ENCODE assay signal across 7 mouse cellular contexts in the genomic region with DNA sequence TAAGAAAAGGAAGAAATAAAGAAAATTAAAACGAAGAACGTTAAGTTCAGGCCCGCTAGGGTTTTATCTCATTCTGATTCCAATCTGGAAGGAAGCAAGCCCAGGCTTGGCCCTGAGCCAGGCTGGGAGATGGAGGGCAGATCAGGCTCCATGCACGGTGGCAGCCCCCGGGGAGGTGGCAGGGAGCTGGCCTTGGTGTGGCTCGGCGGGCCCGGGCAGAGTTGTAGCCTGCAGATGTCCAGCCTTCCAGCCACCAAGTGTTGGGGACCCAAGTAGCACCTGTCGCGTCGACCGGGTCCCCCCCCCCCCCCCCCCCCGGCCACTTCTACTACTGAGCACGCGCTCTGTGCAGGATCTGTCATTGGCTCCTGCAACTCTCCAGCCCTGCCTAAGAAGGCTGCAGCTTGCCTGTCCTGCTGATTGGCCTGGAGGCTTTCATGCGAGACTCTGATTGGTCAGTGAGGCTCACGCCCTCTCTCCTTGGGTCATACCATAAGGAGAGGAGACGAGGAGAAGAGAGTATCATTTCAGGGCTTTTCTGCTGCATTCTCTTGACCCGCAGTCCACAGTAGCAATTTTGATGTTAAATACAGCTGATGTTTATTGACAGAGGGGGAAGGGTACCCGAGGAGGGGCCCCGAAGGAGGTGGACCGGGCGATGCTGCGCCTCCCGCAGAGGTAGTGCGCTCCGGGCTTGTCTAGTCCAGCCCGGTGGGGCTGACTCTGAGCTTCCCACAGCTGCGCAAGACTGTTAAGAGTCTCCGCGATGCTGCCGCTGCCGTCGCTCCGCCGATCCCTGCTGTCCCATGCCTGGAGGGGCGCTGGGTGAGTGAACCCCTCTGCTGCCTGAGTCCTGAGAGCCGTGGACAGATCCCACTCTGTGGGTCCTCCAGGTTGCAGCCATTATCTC. TPM values are rescaled to one million over a fixed set of nuclear protein-coding genes. Genes with fewer than 3 reads are reported as not detected.
DNase-seq lines count a peak whose midpoint lies in the region; ATAC-seq lines count a peak whose summit lies in the region.

TSS of gene Aldh4a1 (plus strand) at position 494 of the 910 bp plus-strand sequence.

- 0% methylated on average over 33 of the region's 38 CpGs for WGBS in intestine, embryonic 16.5 days
- whole genome bisulfite sequencing in midbrain, embryonic 11.5 days, result under 1% methylated on average over 33 of the region's 38 CpGs

- peak within 1 kb of the TSS; percentile 73 for H3K27ac ChIP-seq in intestine, embryonic 16.5 days (ENCODE audit: low read length)
- H3K27ac ChIP-seq in midbrain, embryonic 11.5 days (ENCODE audit: low read depth, low read length), result peak within 1 kb of the TSS; percentile 72

- peaks cover 11% of the 10 kb centered on the region for H3K27me3 ChIP-seq in intestine, embryonic 16.5 days (replicated peaks; ENCODE audit: control insufficient read depth, insufficient read depth, low read length)
- H3K27me3 ChIP-seq in midbrain, embryonic 11.5 days (ENCODE audit: control insufficient read depth, insufficient read depth, low read length), result no peaks in the 10 kb centered on the region

- H3K4me3 ChIP-seq in intestine, embryonic 16.5 days (ENCODE audit: low read length), result peak within 1 kb of the TSS; percentile 64
- H3K4me3 ChIP-seq in midbrain, embryonic 11.5 days (ENCODE audit: low read depth, low read length), result peak within 1 kb of the TSS; percentile 72

- intact Hi-C loops in left cerebral cortex, postnatal 36 days (cut with DNase I), result no loop called here

- no peaks in the 10 kb centered on the region for H3K9me3 ChIP-seq in intestine, embryonic 16.5 days (ENCODE audit: control insufficient read depth, low read length)
- no peaks in the 10 kb centered on the region for H3K9me3 ChIP-seq in midbrain, embryonic 11.5 days (ENCODE audit: control insufficient read depth, low read length)

- H3K4me2 ChIP-seq in intestine, embryonic 16.5 days (ENCODE audit: low read depth, low read length), result peak within 1 kb of the TSS; percentile 76
- H3K4me2 ChIP-seq in midbrain, embryonic 11.5 days, result peak within 1 kb of the TSS; percentile 81

- no peaks in the 10 kb centered on the region for H3K36me3 ChIP-seq in intestine, embryonic 16.5 days (ENCODE audit: control insufficient read depth, insufficient read depth, low read length)
- H3K36me3 ChIP-seq in midbrain, embryonic 11.5 days (ENCODE audit: control insufficient read depth, insufficient read depth, low read length), result no peaks in the 10 kb centered on the region

- peak; percentile 100 for ATAC-seq in intestine, embryonic 16.5 days
- ATAC-seq in midbrain, embryonic 11.5 days (ENCODE audit: low FRiP score), result peak; percentile 100

- H3K9ac ChIP-seq in intestine, embryonic 16.5 days (ENCODE audit: low read depth, low read length), result peak within 1 kb of the TSS; percentile 73
- H3K9ac ChIP-seq in midbrain, embryonic 11.5 days (ENCODE audit: low read length), result peak within 1 kb of the TSS; percentile 72

- 0 out of 2 replicates have a peak, but pooled peaks cover 3% of the 10 kb centered on the region for H3K4me1 ChIP-seq in intestine, embryonic 16.5 days (ENCODE audit: control insufficient read depth, insufficient read depth, low read length)
- H3K4me1 ChIP-seq in midbrain, embryonic 11.5 days (ENCODE audit: control insufficient read depth, insufficient read depth, low read length), result peaks cover 11% of the 10 kb centered on the region

- peak; percentile 92 for DNase-seq in adrenal gland, adult 8-10 months
- peak; percentile 93 for DNase-seq in embryo, embryonic 9.5 days (ENCODE audit: extremely low spot score)
- DNase-seq in gastrocnemius, postnatal 4 days (ENCODE audit: low spot score in 2 of 2), result peak; percentile 65 to 84
- peak; percentile 88 to 90 for DNase-seq in left cerebral cortex, postnatal 36 days (ENCODE audit: low spot score in 2 of 2)
- DNase-seq in midbrain, embryonic 11.5 days (ENCODE audit: low spot score, missing footprints), result peak; percentile 99
- DNase-seq in skeletal muscle tissue, adult 2 months (ENCODE audit: low read depth, low spot score), result peak; percentile 98

RNA-seq across cellular contexts. Expression of gene Aldh4a1, which starts in this region (rescaled TPM):
- total RNA-seq in adrenal gland, adult 8-10 months (2022), result 100 to 1,000 TPM in 2 of 4 experiments, 10 to 100 TPM in 2; 62.6 to 149 (median 97.9) TPM
- 10 to 100 TPM; 26.0 to 34.7 TPM for total RNA-seq in gastrocnemius, postnatal 4 days (2021)
- 13.7 and 17.2 TPM in 2 replicates for polyA plus RNA-seq in intestine, embryonic 16.5 days (2015; fragmentation: Nextera tagmentation; extraction: Ambion mirVana)
- total RNA-seq in left cerebral cortex, postnatal 36 days (2021), result 10 to 100 TPM; 17.2 to 19.5 TPM
- polyA plus RNA-seq in midbrain, embryonic 11.5 days (2014; fragmentation: Nextera tagmentation; extraction: Ambion mirVana), result 9.9 and 11.2 TPM in 2 replicates

Comparison
In these comparisons a context has a peak if more than half of its experiments do, and no peak if none do; other contexts are left out.
1. Peak in every context shown above with its lines: DNase-seq, ATAC-seq, H3K4me3 ChIP-seq and H3K27ac ChIP-seq.